Mouse (Mus musculus): Measurements from ENCODE around the gene Lce3b. TPM values are rescaled to one million over a fixed set of nuclear protein-coding genes. Genes with fewer than 3 reads are reported as not detected.

Gene Lce3b
- polyA plus RNA-seq (2017; shearing (Covaris generic)), result not detected

GRCm38 (mm10) chr3:92932679-92933078, at the start of gene Lce3b:
Gene Lce3b (plus strand): TSS chr3:92932979.

GRCm38 (mm10) chr3:92926130-92926529, 6.6 kb upstream of the Lce3b start, which contains the start of gene Lce3a:
Gene Lce3a (minus strand): TSS chr3:92926230.

GRCm38 (mm10) chr3:92944186-92944585, 11.4 kb downstream of the Lce3b start, which contains the start of gene Lce3c:
Gene Lce3c (plus strand): TSS chr3:92944486.

GRCm38 (mm10) chr3:92957090-92957489, 24.3 kb downstream of the Lce3b start, which contains the start of gene Lce3d:
Gene Lce3d (plus strand): TSS chr3:92957390.

GRCm38 (mm10) chr3:92966761-92967160, 34.0 kb downstream of the Lce3b start, which contains the start of gene Lce3e:
Gene Lce3e (plus strand): TSS chr3:92967061.

Other genes starting within 250 kb of the Lce3b start
- not detected for gene Lce1d, start 245.8 kb upstream of the Lce3b start, polyA plus RNA-seq (2017; shearing (Covaris generic))
- gene Lce1e, start 223.9 kb upstream of the Lce3b start, polyA plus RNA-seq (2017; shearing (Covaris generic)), result not detected
- not detected for gene Lce1f, start 212.6 kb upstream of the Lce3b start, polyA plus RNA-seq (2017; shearing (Covaris generic))
- not detected for gene Gm38119, start 193.9 kb upstream of the Lce3b start, polyA plus RNA-seq (2017; shearing (Covaris generic))
- not detected for gene Lce1g, start 180.6 kb upstream of the Lce3b start, polyA plus RNA-seq (2017; shearing (Covaris generic))
- gene Lce1h, start 167.9 kb upstream of the Lce3b start, polyA plus RNA-seq (2017; shearing (Covaris generic)), result not detected
- not detected for gene Lce1i, start 154.1 kb upstream of the Lce3b start, polyA plus RNA-seq (2017; shearing (Covaris generic))
- not detected for gene Lce1j, start 142.5 kb upstream of the Lce3b start, polyA plus RNA-seq (2017; shearing (Covaris generic))
- gene Lce1k, start 125.1 kb upstream of the Lce3b start, polyA plus RNA-seq (2017; shearing (Covaris generic)), result not detected
- not detected for gene Kprp, start 105.7 kb upstream of the Lce3b start, polyA plus RNA-seq (2017; shearing (Covaris generic))
- gene Lce1l, start 81.7 kb upstream of the Lce3b start, polyA plus RNA-seq (2017; shearing (Covaris generic)), result not detected
- not detected for gene 2310050C09Rik, start 62.8 kb upstream of the Lce3b start, polyA plus RNA-seq (2017; shearing (Covaris generic))
- not detected for gene Lce3a, start 6.7 kb upstream of the Lce3b start, polyA plus RNA-seq (2017; shearing (Covaris generic))
- not detected for gene Lce3c, start 11.5 kb downstream of the Lce3b start, polyA plus RNA-seq (2017; shearing (Covaris generic))
- not detected for gene Lce3d, start 24.4 kb downstream of the Lce3b start, polyA plus RNA-seq (2017; shearing (Covaris generic))
- not detected for gene Lce3e, start 34.1 kb downstream of the Lce3b start, polyA plus RNA-seq (2017; shearing (Covaris generic))
- gene Lce3f, start 59.2 kb downstream of the Lce3b start, polyA plus RNA-seq (2017; shearing (Covaris generic)), result not detected
- gene Crct1, start 82.7 kb downstream of the Lce3b start, polyA plus RNA-seq (2017; shearing (Covaris generic)), result not detected
- not detected for gene Lce1m, start 86.1 kb downstream of the Lce3b start, polyA plus RNA-seq (2017; shearing (Covaris generic))
- gene Gm4858, start 135.8 kb downstream of the Lce3b start, polyA plus RNA-seq (2017; shearing (Covaris generic)), result 1.1 TPM
- gene Crnn, start 211.8 kb downstream of the Lce3b start, polyA plus RNA-seq (2017; shearing (Covaris generic)), result not detected

All from activated CD4-positive, CD25-positive, alpha-beta regulatory T cell, adult 9 weeks (primary cell).